Mouse (Mus musculus): ENCODE measurements around the gene Socs5. TPM values are rescaled to one million over a fixed set of nuclear protein-coding genes. Genes with fewer than 3 reads are reported as not detected.
A peak's percentile ranks its signal among the peaks of the same experiment; 100 is the strongest.

Socs5 gene
- polyA plus RNA-seq, 1 experiment from 2014 or later, result 7.5 TPM

GRCm38 (mm10) chr17:87112852-87113592 lies 5.5 kb downstream of the Socs5 start:
- 82% methylated on average over 5 of the region's 5 CpGs for WGBS
- no peak overlapping the region for H3K9ac ChIP-seq
- H3K27ac ChIP-seq, result no peak overlapping the region

GRCm38 (mm10) chr17:87115615-87116014 lies 8.1 kb downstream of the Socs5 start:
- Histone ChIP-seq H3K4me3 (no peak overlapping the region), H3K9me3 (replicated peaks) (no peaks in the 10 kb centered on the region; the same call in 1 of the 2 replicates), H3K9ac (no peak overlapping the region), H3K27ac (peak overlapping the region; percentile 6; the same call in 1 of the 2 replicates), H3K27me3 (no peaks in the 10 kb centered on the region), H3K4me2 (no peak overlapping the region), H3K36me3 (ENCODE audit: poor library complexity, severe bottlenecking) (no peaks in the 10 kb centered on the region), H3K4me1 (peaks cover 14% of the 10 kb centered on the region)
- WGBS, result 32% methylated on average over 6 of the region's 6 CpGs
- peak; percentile 75 for ATAC-seq

More at GRCm38 (mm10) chr17:87112852-87113592, 5.5 kb downstream of the Socs5 start:
- H3K9me3 ChIP-seq (replicated peaks), result no peaks in the 10 kb centered on the region; the same call in 1 of the 2 replicates
- no peaks in the 10 kb centered on the region for H3K27me3 ChIP-seq
- H3K4me2 ChIP-seq, result no peak overlapping the region
- ATAC-seq, result no peak
- no peak overlapping the region for H3K4me3 ChIP-seq
- peaks cover 28% of the 10 kb centered on the region for H3K4me1 ChIP-seq
- no peaks in the 10 kb centered on the region for H3K36me3 ChIP-seq (ENCODE audit: poor library complexity, severe bottlenecking)

DNA sequence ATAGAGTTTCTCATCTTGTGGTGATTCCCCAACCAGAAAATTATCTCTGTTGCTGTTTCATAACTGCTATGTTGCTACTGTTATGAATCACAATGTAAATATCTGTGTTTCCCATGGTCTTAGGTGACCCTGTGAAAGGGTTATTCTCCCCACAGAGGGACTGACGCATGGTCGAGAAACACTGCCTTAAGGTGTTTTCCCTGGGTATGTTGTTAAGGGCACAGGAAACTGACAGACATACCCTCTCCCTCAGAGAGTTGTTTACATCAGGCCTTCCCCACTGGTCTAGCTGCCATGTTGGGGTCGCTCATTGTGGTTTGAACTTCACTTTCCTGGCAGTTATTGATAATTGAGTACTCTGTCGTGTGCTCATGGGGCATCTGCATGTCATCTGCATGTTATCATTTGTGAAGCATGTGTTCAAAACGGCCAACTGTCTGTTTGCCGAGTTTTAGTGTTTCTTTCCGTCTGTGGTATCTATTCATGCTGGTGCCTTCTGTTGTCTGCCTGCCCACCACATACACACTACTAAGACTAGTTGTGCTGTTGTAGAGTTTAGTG lies 11.6 kb downstream of the Socs5 start:
- Histone ChIP-seq H3K4me1 (peaks cover 14% of the 10 kb centered on the region), H3K9ac (no peak overlapping the region), H3K27me3 (no peaks in the 10 kb centered on the region), H3K4me2 (no peak overlapping the region), H3K4me3 (no peak overlapping the region), H3K9me3 (replicated peaks) (no peaks in the 10 kb centered on the region; the same call in 1 of the 2 replicates), H3K36me3 (ENCODE audit: poor library complexity, severe bottlenecking) (peaks cover 3% of the 10 kb centered on the region; the same call in 1 of the 2 replicates), H3K27ac (no peak overlapping the region)
- 85% methylated on average over 7 of the region's 7 CpGs for WGBS
- ATAC-seq, result no peak

- no peak overlapping the region for H3K27ac ChIP-seq
- peak overlapping the region; percentile 21 for H3K4me3 ChIP-seq
- peaks cover 6% of the 10 kb centered on the region; the same call in 1 of the 2 replicates for H3K4me1 ChIP-seq
- H3K9me3 ChIP-seq (replicated peaks), result no peaks in the 10 kb centered on the region
- ATAC-seq, result 0 out of 2 replicates have a peak, but pooled peaks have one; percentile 36
- H3K9ac ChIP-seq, result peak overlapping the region; percentile 52
- H3K27me3 ChIP-seq, result 0 out of 2 replicates have a peak, but pooled peaks cover 3% of the 10 kb centered on the region
- 67% methylated on average over 24 of the region's 24 CpGs for WGBS
- H3K4me2 ChIP-seq, result peak overlapping the region; percentile 54
- peaks cover 14% of the 10 kb centered on the region for H3K36me3 ChIP-seq (ENCODE audit: poor library complexity, severe bottlenecking)
These were observed 17.9 kb downstream of the Socs5 start for GRCm38 (mm10) chr17:87125344-87125743.

DNA sequence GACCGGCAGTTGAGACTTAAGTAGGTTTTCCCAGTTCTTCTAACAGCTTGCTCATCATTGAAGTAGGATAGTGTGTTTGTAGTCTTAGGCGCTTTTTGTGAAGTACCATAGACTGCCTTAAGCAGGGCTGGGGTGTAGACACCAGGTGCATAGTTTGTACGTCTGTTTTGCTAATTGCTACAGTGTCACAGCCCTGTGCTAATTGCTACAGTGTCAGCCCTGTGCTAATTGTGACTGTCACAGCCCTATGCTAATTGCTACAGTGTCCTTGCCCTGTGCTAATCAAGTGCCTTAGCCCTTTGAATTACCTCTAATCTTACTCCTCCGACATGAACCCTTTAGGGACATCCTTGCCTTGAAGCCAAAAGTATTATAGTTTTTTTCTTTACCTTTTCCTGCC lies 24.8 kb downstream of the Socs5 start:
- no peak overlapping the region for H3K27ac ChIP-seq
- ATAC-seq, result peak; percentile 78; the same call in 1 of the 2 replicates
- WGBS, result 54% methylated on average over 4 of the region's 4 CpGs
- no peaks in the 10 kb centered on the region for H3K9me3 ChIP-seq (replicated peaks)
- peaks cover 17% of the 10 kb centered on the region for H3K36me3 ChIP-seq (ENCODE audit: poor library complexity, severe bottlenecking)
- H3K27me3 ChIP-seq, result no peaks in the 10 kb centered on the region
- H3K4me3 ChIP-seq, result no peak overlapping the region
- H3K4me2 ChIP-seq, result no peak overlapping the region
- H3K9ac ChIP-seq, result no peak overlapping the region
- peaks cover 4% of the 10 kb centered on the region; the same call in 1 of the 2 replicates for H3K4me1 ChIP-seq

DNA sequence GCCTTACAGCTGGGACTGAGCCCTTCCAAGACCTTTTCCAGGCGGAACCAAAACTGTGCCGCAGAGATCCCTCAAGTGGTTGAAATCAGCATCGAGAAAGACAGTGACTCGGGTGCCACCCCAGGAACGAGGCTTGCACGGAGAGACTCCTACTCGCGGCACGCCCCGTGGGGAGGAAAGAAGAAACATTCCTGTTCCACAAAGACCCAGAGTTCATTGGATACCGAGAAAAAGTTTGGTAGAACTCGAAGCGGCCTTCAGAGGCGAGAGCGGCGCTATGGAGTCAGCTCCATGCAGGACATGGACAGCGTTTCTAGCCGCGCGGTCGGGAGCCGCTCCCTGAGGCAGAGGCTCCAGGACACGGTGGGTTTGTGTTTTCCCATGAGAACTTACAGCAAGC lies 26.3 kb downstream of the Socs5 start:
- Histone ChIP-seq H3K9me3 (replicated peaks) (no peaks in the 10 kb centered on the region), H3K27me3 (no peaks in the 10 kb centered on the region), H3K4me2 (no peak overlapping the region), H3K4me1 (peaks cover 4% of the 10 kb centered on the region; the same call in 1 of the 2 replicates), H3K27ac (no peak overlapping the region), H3K9ac (no peak overlapping the region), H3K4me3 (no peak overlapping the region), H3K36me3 (ENCODE audit: poor library complexity, severe bottlenecking) (peaks cover 17% of the 10 kb centered on the region)
- 76% methylated on average over 23 of the region's 23 CpGs for WGBS
- no peak for ATAC-seq

- no peak overlapping the region for H3K4me2 ChIP-seq
- H3K27me3 ChIP-seq, result no peaks in the 10 kb centered on the region
- peaks cover 17% of the 10 kb centered on the region for H3K36me3 ChIP-seq (ENCODE audit: poor library complexity, severe bottlenecking)
- H3K27ac ChIP-seq, result no peak overlapping the region
- H3K4me1 ChIP-seq, result peaks cover 4% of the 10 kb centered on the region; the same call in 1 of the 2 replicates
- H3K9me3 ChIP-seq (replicated peaks), result no peaks in the 10 kb centered on the region
- ATAC-seq, result no peak
- WGBS, result 90% methylated on average over 24 of the region's 24 CpGs
- H3K4me3 ChIP-seq, result no peak overlapping the region
- no peak overlapping the region for H3K9ac ChIP-seq
These were observed 27.2 kb downstream of the Socs5 start for GRCm38 (mm10) chr17:87134631-87135030.

DNA sequence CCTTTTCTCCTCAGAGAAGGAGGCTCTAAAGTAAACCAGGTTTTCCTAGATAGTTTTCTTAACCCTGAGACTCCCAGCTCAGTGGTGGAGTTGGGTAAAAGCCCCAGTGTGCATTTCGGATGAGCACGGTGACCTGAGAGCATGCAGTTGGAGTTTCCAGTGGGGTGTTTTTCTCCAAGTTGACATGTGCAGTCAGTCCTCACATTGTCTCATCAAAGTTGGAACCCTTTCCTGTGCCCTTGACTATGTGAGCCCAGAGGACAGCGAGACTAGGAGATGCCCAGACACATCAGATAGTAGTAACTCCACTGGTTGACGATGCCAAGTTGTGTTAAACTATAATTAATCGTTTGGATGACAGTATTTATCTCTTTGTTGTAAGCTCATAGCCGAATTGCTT lies 28.3 kb downstream of the Socs5 start:
- Histone ChIP-seq H3K4me1 (peaks cover 4% of the 10 kb centered on the region; the same call in 1 of the 2 replicates), H3K36me3 (ENCODE audit: poor library complexity, severe bottlenecking) (peaks cover 17% of the 10 kb centered on the region), H3K27me3 (no peaks in the 10 kb centered on the region), H3K9me3 (replicated peaks) (no peaks in the 10 kb centered on the region), H3K27ac (no peak overlapping the region), H3K9ac (no peak overlapping the region), H3K4me3 (no peak overlapping the region), H3K4me2 (no peak overlapping the region)
- no peak for ATAC-seq
- WGBS, result 94% methylated on average over 6 of the region's 6 CpGs

GRCm38 (mm10) chr17:87141188-87141935 lies 33.9 kb downstream of the Socs5 start:
- Histone ChIP-seq H3K4me1 (no peaks in the 10 kb centered on the region), H3K4me3 (no peak overlapping the region), H3K27me3 (no peaks in the 10 kb centered on the region), H3K9ac (no peak overlapping the region), H3K9me3 (replicated peaks) (no peaks in the 10 kb centered on the region), H3K4me2 (no peak overlapping the region), H3K27ac (no peak overlapping the region), H3K36me3 (ENCODE audit: poor library complexity, severe bottlenecking) (no peaks in the 10 kb centered on the region)
- WGBS, result 88% methylated on average over 9 of the region's 9 CpGs
- ATAC-seq, result no peak

DNA sequence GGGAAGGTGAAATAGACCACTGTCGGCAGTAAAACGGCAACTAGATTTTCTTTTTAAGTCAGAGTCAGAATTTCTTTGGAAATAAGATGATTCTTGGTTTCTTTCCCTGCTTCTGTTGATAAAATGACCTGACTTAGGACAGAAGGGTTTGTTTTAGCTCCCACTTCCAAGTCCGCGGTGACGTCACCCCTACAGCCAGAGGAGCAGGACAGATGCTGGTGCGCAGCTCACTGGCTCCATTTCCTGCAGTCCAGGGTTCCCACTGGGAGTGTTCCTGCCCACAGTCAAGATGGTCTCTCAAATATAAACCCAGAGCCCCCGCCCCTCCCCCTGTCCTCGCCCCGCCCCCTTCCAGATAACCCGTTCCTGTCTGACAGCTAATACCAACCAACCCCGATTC lies 34.8 kb downstream of the Socs5 start:
- no peak overlapping the region for H3K27ac ChIP-seq
- ATAC-seq, result no peak
- H3K9ac ChIP-seq, result no peak overlapping the region
- no peaks in the 10 kb centered on the region for H3K9me3 ChIP-seq (replicated peaks)
- no peak overlapping the region for H3K4me3 ChIP-seq
- no peak overlapping the region for H3K4me2 ChIP-seq
- 71% methylated on average over 11 of the region's 11 CpGs for whole genome bisulfite sequencing
- no peaks in the 10 kb centered on the region for H3K27me3 ChIP-seq
- no peaks in the 10 kb centered on the region for H3K36me3 ChIP-seq (ENCODE audit: poor library complexity, severe bottlenecking)
- H3K4me1 ChIP-seq, result no peaks in the 10 kb centered on the region

GRCm38 (mm10) chr17:87143186-87143585 lies 35.7 kb downstream of the Socs5 start:
- no peak overlapping the region for H3K4me3 ChIP-seq
- ATAC-seq, result no peak
- no peak overlapping the region for H3K27ac ChIP-seq
- H3K4me1 ChIP-seq, result no peaks in the 10 kb centered on the region
- WGBS, result 70% methylated on average over 14 of the region's 14 CpGs
- no peaks in the 10 kb centered on the region for H3K27me3 ChIP-seq
- H3K4me2 ChIP-seq, result no peak overlapping the region
- no peak overlapping the region for H3K9ac ChIP-seq
- no peaks in the 10 kb centered on the region for H3K36me3 ChIP-seq (ENCODE audit: poor library complexity, severe bottlenecking)
- H3K9me3 ChIP-seq (replicated peaks), result no peaks in the 10 kb centered on the region
